ENCODE assay signal across 15 mouse cellular contexts in genomic region chr12:28948889-28949288, GRCm38 (mm10).
DNase-seq lines count a peak whose midpoint lies in the region; ATAC-seq and TF ChIP-seq lines count a peak whose summit lies in the region.
"Had no signal": no experiment of that assay in that cellular context is flagged by ENCODE, and none has a peak within 500 bp of the region (broad histone marks: within the 10 kb centered on the region; RNA-seq: fewer than 3 reads in every experiment).

No protein-coding gene starts in this region.

- peak; percentile 51 for DNase-seq in embryo, embryonic 10 days (ENCODE audit: low spot score)
- DNase-seq in embryo, embryonic 9.5 days (ENCODE audit: extremely low spot score) = no peak
- DNase-seq in embryo, embryonic 11 days = peak; percentile 41
- DNase-seq in lung, postnatal 0 days (ENCODE audit: low spot score) = no peak
- DNase-seq in T-cell, adult 2 months (ENCODE audit: low spot score) = no peak
- DNase-seq in cerebellum, postnatal 4 days (ENCODE audit: low spot score in 2 of 2) = no peak
- DNase-seq: gastrocnemius, adult 2 months; kidney, adult 18-20 months; liver, embryonic 13.5 days; lung, postnatal 4 days had no signal

- no peaks in the 10 kb centered on the region for H3K9me3 ChIP-seq in hindbrain, embryonic 15.5 days
- 0 out of 2 replicates have a peak, but pooled peaks cover 3% of the 10 kb centered on the region for H3K9me3 ChIP-seq in neural tube, embryonic 12.5 days
- H3K9me3 ChIP-seq in lung, postnatal 0 days (ENCODE audit: low read length) = no peaks in the 10 kb centered on the region
- H3K9me3 ChIP-seq: embryonic facial prominence, embryonic 15.5 days; liver, embryonic 13.5 days had no signal

- H3K4me1 ChIP-seq in hindbrain, embryonic 15.5 days (replicated peaks) = peaks cover 15% of the 10 kb centered on the region
- peaks cover 11% of the 10 kb centered on the region for H3K4me1 ChIP-seq in neural tube, embryonic 12.5 days
- no peaks in the 10 kb centered on the region for H3K4me1 ChIP-seq in lung, postnatal 0 days (ENCODE audit: insufficient read depth, low read depth, low read length)
- H3K4me1 ChIP-seq: embryonic facial prominence, embryonic 15.5 days; heart, embryonic 15.5 days; liver, embryonic 13.5 days had no signal

- H3K27ac ChIP-seq in hindbrain, embryonic 15.5 days (replicated peaks) = peak overlapping the region; percentile 62
- H3K27ac ChIP-seq in neural tube, embryonic 12.5 days = peak overlapping the region; percentile 53; the same call in 1 of the 2 replicates
- no peak overlapping the region for H3K27ac ChIP-seq in lung, postnatal 0 days (ENCODE audit: low read length)
- H3K27ac ChIP-seq: embryonic facial prominence, embryonic 15.5 days; gastrocnemius, adult 2 months; heart, embryonic 15.5 days; liver, embryonic 13.5 days had no signal

- H3K27me3 ChIP-seq in hindbrain, embryonic 15.5 days = no peaks in the 10 kb centered on the region
- H3K27me3 ChIP-seq in neural tube, embryonic 12.5 days (replicated peaks) = no peaks in the 10 kb centered on the region
- no peaks in the 10 kb centered on the region for H3K27me3 ChIP-seq in lung, postnatal 0 days (replicated peaks; ENCODE audit: insufficient read depth, low read length)
- H3K27me3 ChIP-seq: embryonic facial prominence, embryonic 15.5 days; heart, embryonic 15.5 days; liver, embryonic 13.5 days had no signal

- no peak overlapping the region for H3K9ac ChIP-seq in hindbrain, embryonic 15.5 days
- H3K9ac ChIP-seq in neural tube, embryonic 12.5 days = 0 out of 2 replicates have a peak overlapping the region, but pooled peaks have one; percentile 21
- no peak overlapping the region for H3K9ac ChIP-seq in lung, postnatal 0 days (replicated peaks; ENCODE audit: low read depth)
- H3K9ac ChIP-seq: embryonic facial prominence, embryonic 15.5 days; heart, embryonic 15.5 days; liver, embryonic 13.5 days had no signal

- no peak overlapping the region for H3K4me2 ChIP-seq in hindbrain, embryonic 15.5 days
- H3K4me2 ChIP-seq in neural tube, embryonic 12.5 days (replicated peaks) = 0 out of 2 replicates have a peak overlapping the region, but pooled peaks have one; percentile 16
- no peak overlapping the region for H3K4me2 ChIP-seq in lung, postnatal 0 days (replicated peaks; ENCODE audit: low read depth, low read length)
- H3K4me2 ChIP-seq: embryonic facial prominence, embryonic 15.5 days; heart, embryonic 15.5 days; liver, embryonic 13.5 days had no signal

- TF ChIP-seq EP300 in lung, postnatal 0 days (IDR thresholded peaks at IDR 0.05) = no peak

- ATAC-seq in hindbrain, embryonic 15.5 days (ENCODE audit: low FRiP score, low read depth) = no peak
- ATAC-seq in neural tube, embryonic 12.5 days (ENCODE audit: low FRiP score, low read depth) = peak; percentile 56; the same call in 1 of the 2 replicates
- no peak for ATAC-seq in lung, postnatal 0 days
- ATAC-seq: Patski had no signal

- no peak for TF ChIP-seq CTCF in lung, postnatal 0 days (IDR thresholded peaks at IDR 0.05)

- 22% methylated on average over 9 of the region's 9 CpGs for WGBS in hindbrain, embryonic 15.5 days
- 7% methylated on average over 9 of the region's 9 CpGs for WGBS in neural tube, embryonic 12.5 days
- 74% methylated on average over 9 of the region's 9 CpGs for WGBS in lung, postnatal 0 days

- no peaks in the 10 kb centered on the region for H3K36me3 ChIP-seq in hindbrain, embryonic 15.5 days
- H3K36me3 ChIP-seq in neural tube, embryonic 12.5 days = no peaks in the 10 kb centered on the region
- H3K36me3 ChIP-seq in lung, postnatal 0 days (ENCODE audit: insufficient read depth, low read length) = no peaks in the 10 kb centered on the region
- H3K36me3 ChIP-seq: embryonic facial prominence, embryonic 15.5 days; heart, embryonic 15.5 days; liver, embryonic 13.5 days had no signal

- H3K4me3 ChIP-seq in hindbrain, embryonic 15.5 days = no peak overlapping the region
- H3K4me3 ChIP-seq in neural tube, embryonic 12.5 days = no peak overlapping the region
- no peak overlapping the region for H3K4me3 ChIP-seq in lung, postnatal 0 days (ENCODE audit: low read depth, low read length)
- H3K4me3 ChIP-seq: embryonic facial prominence, embryonic 15.5 days; gastrocnemius, adult 2 months; heart, embryonic 15.5 days; liver, embryonic 13.5 days had no signal

Comparison
In these comparisons a context has a peak if more than half of its experiments do, and no peak if none do; other contexts are left out.
1. DNase-seq: peak in embryo, embryonic 10 days (single experiment) and embryo, embryonic 11 days (single experiment); none in embryo, embryonic 9.5 days (single experiment), lung, postnatal 0 days (single experiment), T-cell, adult 2 months (single experiment) and cerebellum, postnatal 4 days (0 of 2).